Mouse (Mus musculus): ENCODE measurements around the gene Fam50b.

- TF ChIP-seq CTCF (IDR thresholded peaks at IDR 0.05; ENCODE audit: low read depth) (no peak), EP300 (IDR thresholded peaks at IDR 0.05; ENCODE audit: low read depth) (no peak)
Observed at GRCm38 (mm10) chr13:34733780-34734179, 870 bp upstream of the Fam50b start.
